Mouse (Mus musculus): ENCODE results near the gene Proser1. TPM values are rescaled to one million over a fixed set of nuclear protein-coding genes. Genes with fewer than 3 reads are reported as not detected.

Gene Proser1
- total RNA-seq, 2 experiments from 2014 or later = 17.2 to 26.9 TPM

DNA sequence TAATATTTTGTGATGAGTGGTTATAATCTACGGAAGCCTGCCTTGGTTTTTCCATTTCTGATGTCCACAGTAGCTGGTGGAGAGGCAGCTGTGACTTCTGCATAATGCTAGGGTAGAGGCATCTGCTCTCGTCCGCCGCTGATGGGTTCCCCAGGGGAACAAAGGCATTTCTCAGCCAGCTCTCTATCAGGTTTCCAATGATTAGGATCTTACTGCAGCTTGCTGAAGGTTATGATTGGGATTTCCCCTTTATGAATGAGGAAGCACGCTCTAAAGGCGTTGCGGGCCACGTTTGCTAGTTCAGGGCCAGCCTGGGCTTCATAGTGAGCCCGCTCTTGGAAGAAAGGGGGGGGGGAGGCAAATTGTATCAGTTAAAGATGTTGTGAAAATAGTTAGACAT, 3.0 kb downstream of the Proser1 start:
- no peak for DNase-seq

- peak; percentile 49 for DNase-seq
Measured at GRCm38 (mm10) chr3:53467356-53467755, 3.9 kb downstream of the Proser1 start.

- no peak for DNase-seq
Measured at GRCm38 (mm10) chr3:53469650-53470049, 6.2 kb downstream of the Proser1 start.

DNA sequence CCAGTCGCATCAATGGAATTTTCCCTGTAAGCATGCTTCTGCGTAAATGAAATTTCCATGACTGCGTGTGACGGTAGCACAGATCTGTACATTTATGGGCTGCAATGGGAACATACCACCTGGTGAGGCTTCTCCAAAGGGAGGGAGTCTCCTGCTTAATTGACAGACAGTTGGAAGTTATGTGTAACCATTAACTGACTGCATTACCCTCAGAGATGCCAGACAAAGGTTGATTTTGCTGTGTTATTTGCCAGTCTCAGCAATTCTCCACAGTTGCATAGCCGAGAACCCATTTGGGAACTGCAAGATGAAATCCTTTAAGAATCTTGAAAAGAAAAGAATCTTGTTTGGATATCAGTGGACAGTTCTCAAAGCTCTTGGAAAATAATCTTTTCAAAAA, 8.6 kb downstream of the Proser1 start:
- DNase-seq = no peak

DNA sequence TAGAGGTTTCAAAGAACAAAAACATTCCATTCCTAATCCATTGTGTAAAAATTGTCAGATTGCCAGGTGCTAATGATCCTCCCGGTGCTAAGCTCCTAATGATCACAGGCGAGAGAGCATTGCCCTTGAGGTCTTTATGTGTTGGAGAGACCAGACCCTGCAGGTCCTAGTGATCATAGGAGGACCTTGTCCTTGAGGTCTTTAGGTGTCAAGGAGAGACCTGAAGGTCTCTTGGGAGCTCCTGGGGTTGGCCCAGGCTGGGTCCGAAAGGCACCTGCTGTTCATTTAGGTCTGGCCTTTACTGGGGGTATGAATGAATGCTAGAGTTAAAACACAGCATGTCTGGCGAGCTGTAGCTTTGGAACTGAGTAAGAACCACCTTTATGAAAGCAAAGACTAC, 10.7 kb downstream of the Proser1 start:
- DNase-seq = no peak

DNA sequence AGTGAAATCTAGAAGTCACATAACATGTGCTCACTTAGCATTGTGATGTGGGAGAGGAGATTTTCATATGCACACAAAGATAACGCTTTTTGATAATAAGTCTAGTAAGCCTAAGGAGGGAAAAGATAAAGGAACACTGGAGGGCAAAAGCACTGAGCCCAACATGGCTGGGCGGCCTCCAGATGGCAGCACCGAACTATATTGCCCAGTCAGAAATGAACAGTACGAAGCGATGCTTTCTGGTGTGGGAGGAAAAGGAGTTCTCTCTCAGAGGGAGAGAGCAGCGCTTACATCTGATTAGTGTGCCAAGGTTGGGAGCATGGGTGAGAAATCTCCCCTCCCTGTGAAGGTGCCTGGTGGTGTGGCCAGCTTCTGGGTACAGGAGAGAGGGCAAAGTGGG, 12.4 kb downstream of the Proser1 start:
- DNase-seq = peak; percentile 53

GRCm38 (mm10) chr3:53477468-53477867, 14.0 kb downstream of the Proser1 start:
- no peak for DNase-seq

DNA sequence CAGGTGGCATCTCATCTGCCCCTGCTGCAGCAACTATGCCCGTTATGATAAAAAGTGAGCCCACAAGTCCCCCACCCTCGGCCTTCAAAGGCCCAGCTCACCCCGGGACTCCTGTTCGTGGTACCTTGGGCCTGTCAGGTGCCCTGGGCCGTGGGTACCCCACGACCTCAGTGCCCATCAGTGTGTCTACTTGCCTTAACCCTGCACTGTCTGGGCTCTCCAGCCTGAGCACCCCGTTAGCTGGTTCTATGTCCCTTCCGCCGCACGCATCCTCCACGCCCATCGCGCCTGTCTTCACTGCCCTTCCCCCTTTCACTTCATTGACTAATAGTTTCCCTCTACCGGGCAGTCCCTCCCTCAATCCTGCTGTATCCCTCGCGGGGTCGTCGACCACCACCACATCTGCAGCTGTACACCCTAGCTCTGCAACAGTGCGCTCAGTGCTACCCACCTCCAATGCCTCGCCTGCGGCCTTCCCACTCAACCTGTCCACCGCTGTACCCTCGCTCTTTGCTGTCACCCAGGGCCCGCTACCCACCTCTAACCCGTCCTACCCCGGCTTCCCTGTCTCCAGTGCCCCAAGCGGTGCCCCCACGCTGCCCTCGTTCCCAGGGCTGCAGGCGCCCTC, 15.1 kb downstream of the Proser1 start:
- no peak for DNase-seq

- DNase-seq = no peak
Measured at GRCm38 (mm10) chr3:53483414-53484059, 20.1 kb downstream of the Proser1 start.

- no peak for DNase-seq
Measured at GRCm38 (mm10) chr3:53486561-53486960, 23.1 kb downstream of the Proser1 start.

DNA sequence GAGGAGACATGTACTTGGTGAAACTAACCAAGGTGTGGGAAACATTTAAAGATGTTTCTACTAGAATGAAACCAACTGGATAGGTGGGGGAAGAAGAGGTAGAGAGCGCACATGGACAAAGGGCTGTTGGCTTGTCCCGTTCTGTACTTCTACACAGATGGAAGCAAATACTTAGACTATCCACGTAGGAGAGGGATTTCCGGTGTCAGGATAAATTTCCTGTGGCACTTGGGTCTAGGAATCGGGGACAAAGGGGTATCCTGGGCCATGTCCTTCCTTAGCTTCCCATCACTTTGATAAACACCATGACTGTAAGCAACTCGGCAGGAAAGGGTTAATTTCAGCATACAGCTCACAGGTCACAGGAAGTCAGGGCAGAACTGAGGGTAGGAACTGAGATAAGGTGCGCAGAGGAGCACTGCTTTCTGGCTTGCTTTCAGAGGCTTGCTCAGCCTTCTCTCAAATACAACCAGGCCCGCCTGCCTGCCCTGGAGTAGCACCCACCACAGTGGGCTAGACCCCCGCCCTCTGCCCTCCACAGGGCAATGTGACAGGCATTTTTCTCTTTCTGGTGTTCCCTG, 23.6 kb downstream of the Proser1 start:
- DNase-seq = no peak

- DNase-seq = no peak
Measured at GRCm38 (mm10) chr3:53488353-53488752, 24.9 kb downstream of the Proser1 start, which contains the start of gene Stoml3. Gene Stoml3 (plus strand): TSS chr3:53488653.

DNA sequence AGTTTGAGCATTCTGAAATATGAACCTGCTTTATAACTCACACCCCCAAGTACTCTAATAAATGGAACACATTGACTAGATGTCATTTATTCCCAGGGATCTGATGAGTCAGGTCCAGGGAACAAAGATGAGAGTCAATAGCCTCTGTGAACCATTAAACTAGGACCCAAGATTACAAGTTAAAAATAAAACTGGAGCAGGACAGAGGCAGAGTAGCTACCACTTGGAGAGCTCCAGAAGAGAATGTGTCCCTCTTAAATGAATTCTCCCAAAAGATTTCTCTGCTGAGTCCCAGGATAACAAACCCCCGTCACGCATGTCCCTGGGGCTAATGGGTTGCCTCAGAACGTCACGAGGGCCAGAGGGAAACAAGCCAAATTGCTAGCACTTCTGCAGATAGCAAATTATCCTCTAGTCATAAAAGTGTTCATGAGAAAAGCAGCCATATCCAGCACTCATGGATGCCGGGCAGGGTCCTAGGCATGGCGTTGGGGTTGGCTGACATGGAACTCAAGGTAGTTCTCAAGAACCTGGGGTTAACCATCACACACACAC, 35.0 kb downstream of the Proser1 start:
- peak; percentile 28 for DNase-seq

DNA sequence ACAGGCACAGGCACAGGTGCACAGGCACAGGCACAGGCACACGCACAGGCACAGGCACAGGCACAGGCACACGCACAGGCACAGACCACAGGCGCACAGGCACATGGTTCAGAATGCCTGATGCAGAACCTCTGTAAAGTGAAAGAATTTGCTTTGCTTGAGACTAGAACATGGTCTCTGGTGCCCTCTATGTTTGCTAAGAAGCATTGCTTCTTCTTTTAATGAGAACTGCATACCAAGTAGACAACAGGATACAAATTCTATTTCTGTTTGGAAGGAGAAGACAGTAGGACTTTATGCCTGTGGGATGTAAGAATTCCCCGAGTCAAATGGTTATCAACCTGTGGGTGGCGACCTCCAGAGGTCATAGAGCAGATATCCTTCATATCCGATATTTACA, 39.0 kb downstream of the Proser1 start:
- DNase-seq = no peak

DNA sequence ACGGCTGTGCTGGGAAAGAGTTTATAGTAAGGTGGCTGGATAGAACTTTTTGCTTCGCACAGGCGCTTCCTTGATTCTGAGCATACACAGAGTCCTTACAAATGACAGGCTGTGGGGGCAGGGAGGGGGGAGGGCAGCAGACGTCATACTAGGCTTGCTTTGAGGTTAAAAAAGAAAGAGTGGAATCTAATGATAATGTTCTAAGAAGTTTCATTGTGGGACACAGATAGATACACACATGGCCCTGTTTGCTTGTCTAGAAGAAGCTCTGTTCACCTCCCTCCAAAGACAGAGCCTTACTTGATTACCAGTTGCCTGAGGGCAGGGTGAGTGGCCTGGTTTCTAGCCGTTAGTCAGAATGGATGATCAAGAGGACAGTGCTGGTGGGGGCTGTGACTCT, 49.6 kb downstream of the Proser1 start:
- DNase-seq = no peak

DNA sequence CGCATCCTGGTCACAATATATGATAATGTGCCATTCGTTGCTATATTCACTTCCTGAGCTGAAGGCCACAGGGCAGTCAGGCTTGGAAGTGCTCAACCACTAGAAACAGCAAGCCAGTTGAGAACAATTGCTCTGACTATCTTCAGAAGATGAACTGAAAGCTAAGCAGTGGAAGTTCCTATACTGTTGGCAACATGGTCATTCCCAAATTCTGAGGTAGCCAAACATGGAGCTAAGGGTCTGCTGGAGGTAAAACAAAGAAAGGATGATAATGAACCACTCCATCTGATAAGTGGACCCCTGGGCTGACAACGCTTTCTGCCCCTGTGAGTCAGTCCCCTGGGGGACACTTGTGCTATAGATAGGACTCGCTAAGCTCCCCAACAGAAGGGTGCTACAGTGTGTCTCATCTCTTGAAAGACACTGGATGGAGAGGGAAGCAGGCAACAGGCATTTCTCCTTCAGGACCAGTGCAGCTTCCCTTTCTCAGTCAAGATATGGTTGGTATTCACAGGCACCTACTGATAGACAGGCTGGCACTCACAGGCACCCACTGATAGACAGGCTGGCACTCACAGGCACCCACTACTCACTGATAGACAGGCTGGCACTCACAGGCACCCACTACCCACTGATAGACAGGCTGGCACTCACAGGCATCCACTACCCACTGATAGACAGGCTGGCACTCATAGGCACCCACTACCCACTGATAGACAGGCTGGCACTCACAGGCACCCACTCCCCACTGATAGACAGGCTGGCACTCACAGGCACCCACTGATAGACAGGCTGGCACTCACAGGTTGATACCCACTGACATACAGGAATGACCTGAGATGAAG, 51.0 kb downstream of the Proser1 start:
- DNase-seq = no peak

GRCm38 (mm10) chr3:53522794-53523193, 59.3 kb downstream of the Proser1 start:
- DNase-seq = no peak

- peak; percentile 78 for DNase-seq
Measured at GRCm38 (mm10) chr3:53525737-53526136, 62.3 kb downstream of the Proser1 start.

GRCm38 (mm10) chr3:53530305-53530704, 66.8 kb downstream of the Proser1 start:
- no peak for DNase-seq

Data from adrenal gland, postnatal 10 days (tissue).